Mouse (Mus musculus) kidney, postnatal 0 days (tissue): ENCODE data around the gene Nudcd2. TPM values are rescaled to one million over a fixed set of nuclear protein-coding genes. Genes with fewer than 3 reads are reported as not detected.

ENCODE experiments used
- ATAC-seq: fragments of 200-750 bp; cut with Nextera tagmentation; replicated peaks from 2 replicates; pipeline ENCODE4 v1.8.0; 2017; ENCODE audit warnings: low read depth, moderate number of reproducible peaks, moderate TSS enrichment, moderate library complexity; ENCODE audit not compliant: low FRiP score
- DNase-seq: peaks from one replicate; pipeline ENCODE4 v3.0.0-alpha.2; 2016; ENCODE audit warnings: low spot score
- H3K27ac ChIP-seq: fragments of 300-500 bp; sonication (generic); 2 replicates; pipeline ENCODE4 v1.5.1; 2014; ENCODE audit warnings: mild to moderate bottlenecking
- H3K27me3 ChIP-seq: fragments of 300-500 bp; sonication (generic); 2 replicates; pipeline ENCODE4 v1.6.1; 2014; ENCODE audit warnings: low read length, mixed read lengths; ENCODE audit not compliant: insufficient read depth
- H3K36me3 ChIP-seq: fragments of 300-500 bp; sonication (generic); 2 replicates; pipeline ENCODE4 v1.6.1; 2014; ENCODE audit warnings: low read length, mixed read lengths; ENCODE audit not compliant: insufficient read depth
- H3K4me1 ChIP-seq: fragments of 300-500 bp; sonication (generic); replicated peaks from 2 replicates; pipeline ENCODE4 v1.6.1; 2014; ENCODE audit warnings: antibody characterized with exemption, low read length, mixed read lengths; ENCODE audit not compliant: insufficient read depth
- H3K4me2 ChIP-seq: fragments of 300-500 bp; sonication (generic); 2 replicates; pipeline ENCODE4 v1.6.1; 2014; ENCODE audit warnings: mild to moderate bottlenecking, low read length, moderate library complexity, mixed read lengths
- H3K4me3 ChIP-seq: fragments of 300-500 bp; sonication (generic); replicated peaks from 2 replicates; pipeline ENCODE4 v1.5.1; 2014; ENCODE audit warnings: low read depth, low read length
- H3K9ac ChIP-seq: fragments of 300-500 bp; sonication (generic); 2 replicates; pipeline ENCODE4 v1.6.1; 2014; ENCODE audit warnings: low read depth, low read length
- H3K9me3 ChIP-seq: fragments of 300-500 bp; sonication (generic); replicated peaks from 2 replicates; pipeline ENCODE4 v1.6.1; 2016; ENCODE audit warnings: low read length, inconsistent platforms, mixed read lengths
- CTCF ChIP-seq: IDR thresholded peaks from 2 replicates; pipeline ENCODE4 v1.5.1; 2016; ENCODE audit warnings: antibody characterized with exemption, low read depth, mild to moderate bottlenecking, moderate library complexity
- WGBS: fragments of 180-500 bp; shearing (Covaris S2); extraction: QIAGEN DNeasy Blood & Tissue Kit; methylation state at CpG from one replicate; pipeline ENCODE4 v1.1.7; 2014; 5-methylcytosine and 5-hydroxymethylcytosine counted together
- polyA plus RNA-seq: library from polyadenylated mRNA; unstranded; fragments of >200 nt; fragmentation: Nextera tagmentation; extraction: Ambion mirVana; gene quantifications from 2 replicates; pipeline ENCODE4 v1.2.1, GENCODE M21; 2015

Nudcd2 gene
- 136 and 147 TPM in 2 replicates for polyA plus RNA-seq

- Histone ChIP-seq H3K9me3 (no peaks in the 10 kb centered on the region), H3K36me3 (0 out of 2 replicates have a peak, but pooled peaks cover 5% of the 10 kb centered on the region), H3K4me1 (peaks cover 6% of the 10 kb centered on the region), H3K9ac (peak within 1 kb of the TSS; percentile 91), H3K27me3 (no peaks in the 10 kb centered on the region), H3K4me3 (peak within 1 kb of the TSS; percentile 76), H3K27ac (peak within 1 kb of the TSS; percentile 81), H3K4me2 (peak within 1 kb of the TSS; percentile 91)
- DNase-seq (peak; percentile 99), ATAC-seq (peak; percentile 99)
- WGBS = under 1% methylated on average over 52 of the region's 52 CpGs
- TF ChIP-seq CTCF = no peak
Observed at GRCm38 (mm10) chr11:40733339-40734174, at the start of gene Nudcd2, which contains the start of gene Hmmr. TSS of gene Nudcd2 (plus strand) at chr11:40733667. TSS of gene Hmmr (minus strand) at chr11:40733422.

- peak overlapping the region; percentile 92 for H3K4me2 ChIP-seq
- H3K27ac ChIP-seq = no peak overlapping the region
- H3K4me3 ChIP-seq = no peak overlapping the region
- peak; percentile 34 for DNase-seq
- peaks cover 9% of the 10 kb centered on the region; the same call in 1 of the 2 replicates for H3K4me1 ChIP-seq
- no peak for ATAC-seq
- H3K27me3 ChIP-seq = no peaks in the 10 kb centered on the region
- WGBS = 46% methylated on average over 5 of the region's 5 CpGs
- no peak for TF ChIP-seq CTCF
- H3K36me3 ChIP-seq = 0 out of 2 replicates have a peak, but pooled peaks cover 12% of the 10 kb centered on the region
- H3K9me3 ChIP-seq = no peaks in the 10 kb centered on the region
- no peak overlapping the region for H3K9ac ChIP-seq
Observed at GRCm38 (mm10) chr11:40690444-40691127, 42.9 kb upstream of the Nudcd2 start.

- WGBS = 0% methylated on average over 28 of the region's 28 CpGs
- Histone ChIP-seq H3K4me3 (peak overlapping the region; percentile 94), H3K27me3 (no peaks in the 10 kb centered on the region), H3K36me3 (0 out of 2 replicates have a peak, but pooled peaks cover 1% of the 10 kb centered on the region), H3K9ac (peak overlapping the region; percentile 91), H3K9me3 (no peaks in the 10 kb centered on the region), H3K4me2 (peak overlapping the region; percentile 92), H3K4me1 (peaks cover 9% of the 10 kb centered on the region; the same call in 1 of the 2 replicates), H3K27ac (peak overlapping the region; percentile 93)
- DNase-seq (no peak), ATAC-seq (peak; percentile 64)
- TF ChIP-seq CTCF = no peak
Observed at GRCm38 (mm10) chr11:40692101-40692509, 41.4 kb upstream of the Nudcd2 start.

DNA sequence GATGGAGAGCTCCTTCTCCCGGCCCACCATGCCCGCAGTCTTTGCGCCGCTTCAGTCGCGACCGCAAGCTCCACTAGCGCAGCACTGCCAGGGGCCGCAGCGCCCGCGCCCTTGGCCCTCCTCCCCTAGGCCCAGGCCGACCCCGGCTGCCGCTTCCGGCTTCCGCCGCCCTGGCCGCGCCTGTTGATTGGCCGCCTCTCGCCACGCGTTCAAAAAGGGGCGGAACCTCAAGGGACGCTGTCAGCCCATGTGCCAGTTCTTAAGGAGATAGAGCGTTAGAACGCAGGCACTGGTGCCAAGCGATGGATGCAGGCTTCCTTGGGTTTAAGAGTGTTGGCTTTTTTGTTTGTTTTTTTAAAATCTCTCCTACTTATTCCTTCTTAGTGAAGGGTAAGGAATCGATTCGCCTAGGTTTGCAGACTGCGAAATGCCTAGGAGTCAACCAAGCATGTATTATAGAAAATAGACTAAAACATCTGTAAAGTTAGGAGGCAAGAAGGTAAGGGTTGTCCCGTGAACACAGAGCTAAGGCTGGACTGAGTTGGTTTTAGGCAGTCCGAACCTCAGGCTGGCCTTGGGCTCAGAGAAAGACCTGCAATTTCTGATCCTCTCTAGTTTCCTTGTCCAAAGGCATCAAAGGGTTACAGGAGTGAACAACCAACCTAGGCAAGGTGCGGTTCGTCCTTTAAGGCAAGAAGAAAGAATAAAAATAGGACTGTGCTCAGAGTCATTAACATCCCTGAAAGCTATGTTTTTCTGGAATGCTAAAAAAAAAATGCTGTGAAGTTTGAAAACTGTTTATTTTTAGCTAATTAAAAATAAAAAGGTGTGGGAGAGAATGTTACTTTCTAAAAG, 40.7 kb upstream of the Nudcd2 start:
- ATAC-seq (peak; percentile 96), DNase-seq (peak; percentile 95)
- no peak; the same call in 1 of the 2 replicates for TF ChIP-seq CTCF
- peak overlapping the region; percentile 91 for H3K9ac ChIP-seq
- under 1% methylated on average over 36 of the region's 36 CpGs for WGBS
- peaks cover 9% of the 10 kb centered on the region; the same call in 1 of the 2 replicates for H3K4me1 ChIP-seq
- peak overlapping the region; percentile 94 for H3K4me3 ChIP-seq
- no peaks in the 10 kb centered on the region for H3K27me3 ChIP-seq
- H3K9me3 ChIP-seq = no peaks in the 10 kb centered on the region
- H3K4me2 ChIP-seq = peak overlapping the region; percentile 92
- no peaks in the 10 kb centered on the region for H3K36me3 ChIP-seq
- H3K27ac ChIP-seq = peak overlapping the region; percentile 93

- H3K4me1 ChIP-seq = peaks cover 9% of the 10 kb centered on the region; the same call in 1 of the 2 replicates
- ATAC-seq (peak; percentile 64), DNase-seq (peak; percentile 77)
- 0% methylated on average over 16 of the region's 16 CpGs for WGBS
- no peaks in the 10 kb centered on the region for H3K36me3 ChIP-seq
- peak overlapping the region; percentile 94 for H3K4me3 ChIP-seq
- peak overlapping the region; percentile 93 for H3K27ac ChIP-seq
- H3K9me3 ChIP-seq = no peaks in the 10 kb centered on the region
- H3K27me3 ChIP-seq = no peaks in the 10 kb centered on the region
- H3K4me2 ChIP-seq = peak overlapping the region; percentile 92
- no peak for TF ChIP-seq CTCF
- peak overlapping the region; percentile 75 for H3K9ac ChIP-seq
Observed at GRCm38 (mm10) chr11:40693366-40693951, 40.0 kb upstream of the Nudcd2 start.
